Mouse (Mus musculus) induced T-regulatory cell, adult 2 months (primary cell): ENCODE data around the gene Clec1a.

Experiments
- DNase-seq: peaks from one replicate; pipeline ENCODE4 v3.0.0-alpha.2; 2012; ENCODE audit warnings: low read depth

Gene Clec1a

DNA sequence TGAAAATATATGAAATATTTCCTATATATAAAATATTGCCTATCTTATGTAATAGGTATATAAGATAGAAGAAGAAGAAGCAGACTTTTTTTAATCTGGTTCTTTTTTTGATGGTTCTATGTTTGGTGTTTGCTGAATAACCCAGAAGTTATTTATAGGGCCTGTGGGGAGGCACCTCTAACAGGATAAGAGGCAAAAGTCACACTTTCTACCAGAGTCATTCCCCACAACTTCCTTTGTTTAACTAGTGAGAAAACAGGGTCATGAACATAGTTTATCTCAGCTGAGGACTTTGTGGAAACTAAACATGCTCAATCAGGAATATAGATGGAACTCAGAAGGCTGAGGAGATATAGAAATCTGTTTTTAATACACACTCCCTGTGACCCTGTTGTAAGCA, 45.8 kb downstream of the Clec1a start:
- no peak for DNase-seq

DNA sequence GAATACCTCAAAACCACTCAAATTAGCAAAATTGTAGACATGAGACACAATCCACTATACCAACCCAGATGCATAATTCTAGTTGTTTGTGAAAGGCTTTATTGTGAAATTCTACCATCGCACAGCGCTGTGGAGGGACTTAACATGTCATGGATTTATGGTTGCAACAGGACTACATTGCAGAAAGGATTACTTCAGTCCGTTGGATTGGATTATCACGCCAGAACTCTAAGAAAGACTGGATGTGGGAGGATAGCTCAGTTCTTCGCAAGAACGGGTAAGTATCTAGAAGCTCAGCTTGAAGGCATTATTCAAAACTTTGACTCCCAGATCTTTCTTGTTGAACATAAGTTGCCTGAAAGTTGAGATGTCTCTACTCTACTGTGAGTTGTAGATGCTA, 48.4 kb downstream of the Clec1a start:
- no peak for DNase-seq

GRCm38 (mm10) chr6:129402404-129402803, 49.4 kb downstream of the Clec1a start:
- no peak for DNase-seq

DNA sequence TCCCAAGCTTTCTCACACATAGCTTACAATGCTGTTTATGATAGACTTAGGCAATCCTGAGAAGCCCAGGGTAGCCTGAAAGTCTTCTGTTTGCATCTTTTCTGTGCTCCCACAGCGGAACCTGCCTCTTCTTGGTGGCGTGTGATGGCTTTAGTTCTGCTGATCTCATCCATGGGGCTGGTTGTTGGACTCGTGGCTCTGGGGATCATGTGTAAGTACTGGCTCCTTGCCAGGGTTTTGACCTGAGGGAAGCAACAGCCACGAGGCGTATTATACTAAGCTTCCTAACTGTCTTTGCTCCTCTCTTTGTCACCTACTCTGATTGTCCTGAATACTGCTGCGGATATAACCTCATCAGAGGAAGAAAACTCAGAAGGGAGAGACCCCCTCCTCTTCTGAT, 51.9 kb downstream of the Clec1a start:
- DNase-seq: no peak

DNA sequence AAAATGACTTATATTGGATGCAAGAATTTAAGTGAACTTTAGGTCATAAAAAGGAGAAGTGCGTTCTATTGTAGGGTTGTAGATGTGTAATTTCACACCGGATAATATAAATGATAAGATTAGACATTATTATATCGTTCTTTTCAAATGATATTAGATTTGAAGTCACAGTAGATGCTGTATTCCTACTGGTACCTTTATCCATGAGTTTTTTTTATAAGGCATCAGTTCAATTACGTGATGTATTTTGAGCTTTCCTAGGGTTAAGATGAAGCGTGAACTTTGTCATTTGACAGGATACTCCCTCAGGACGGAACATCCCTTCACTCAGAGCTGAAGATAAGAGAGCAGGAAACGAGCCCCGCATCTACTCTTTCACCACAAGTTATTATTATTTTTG, 54.8 kb downstream of the Clec1a start, which contains the start of gene Clec1b:
Gene Clec1b, plus strand, starts transcription at position 301 of the 400 bp plus-strand sequence.
- DNase-seq: no peak

DNA sequence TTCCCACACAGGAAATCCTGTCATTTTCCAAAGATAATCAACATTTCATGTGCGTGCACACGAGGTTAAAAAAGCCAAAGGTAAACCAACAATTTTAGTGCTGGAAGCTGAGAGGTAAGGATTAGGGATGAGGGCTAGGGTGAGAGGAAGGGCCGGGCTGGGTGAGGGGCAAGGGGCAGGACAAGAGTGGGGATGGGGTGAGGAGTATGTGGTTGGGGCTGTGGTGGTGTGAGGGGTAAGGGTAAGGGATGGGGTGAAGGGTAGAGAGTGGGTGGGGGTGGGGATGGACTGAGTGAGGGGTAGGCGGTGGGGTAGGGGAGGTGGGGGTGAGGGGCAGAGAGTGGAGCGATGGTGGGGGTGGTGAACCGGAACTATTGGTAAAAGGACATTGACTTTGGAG, 58.1 kb downstream of the Clec1a start:
- no peak for DNase-seq

DNA sequence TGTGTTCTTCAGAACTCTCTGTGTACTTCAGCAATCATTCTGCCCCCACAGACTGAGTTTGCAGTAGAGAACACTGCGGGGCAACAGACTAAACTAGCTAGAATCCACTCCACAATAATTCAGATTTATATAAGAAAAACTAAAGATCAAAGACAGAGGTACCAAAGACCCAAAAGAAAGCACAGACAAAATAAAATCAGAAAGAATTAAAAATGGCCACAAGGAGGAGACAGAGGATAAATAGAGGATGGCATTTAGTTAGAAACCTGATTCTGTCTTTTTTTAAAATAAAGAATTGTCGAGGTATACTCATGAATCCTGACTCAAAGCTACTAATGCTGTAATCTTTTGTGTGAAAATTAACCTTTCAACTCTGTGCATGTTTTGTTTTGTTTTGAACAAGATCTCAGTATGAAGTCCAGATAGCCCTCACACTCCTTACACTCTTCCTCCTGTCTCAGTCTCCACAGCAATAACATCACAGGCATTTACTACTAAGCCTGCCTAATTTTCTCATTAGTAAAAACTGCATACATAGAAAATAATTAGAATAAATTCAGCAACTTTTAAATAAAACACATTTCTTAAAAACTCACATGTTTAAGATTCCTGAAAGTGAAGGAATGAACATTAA, 58.6 kb downstream of the Clec1a start:
- peak; percentile 54 for DNase-seq

- no peak for DNase-seq
Measured at GRCm38 (mm10) chr6:129385774-129386173, 66.0 kb downstream of the Clec1a start, which contains the start of gene Clec12b. TSS of gene Clec12b (minus strand) at chr6:129385874.

GRCm38 (mm10) chr6:129385000-129385399, 66.8 kb downstream of the Clec1a start:
- no peak for DNase-seq

GRCm38 (mm10) chr6:129383466-129383865, 68.3 kb downstream of the Clec1a start:
- no peak for DNase-seq

- DNase-seq: no peak
Measured at GRCm38 (mm10) chr6:129381736-129382135, 70.1 kb downstream of the Clec1a start.

DNA sequence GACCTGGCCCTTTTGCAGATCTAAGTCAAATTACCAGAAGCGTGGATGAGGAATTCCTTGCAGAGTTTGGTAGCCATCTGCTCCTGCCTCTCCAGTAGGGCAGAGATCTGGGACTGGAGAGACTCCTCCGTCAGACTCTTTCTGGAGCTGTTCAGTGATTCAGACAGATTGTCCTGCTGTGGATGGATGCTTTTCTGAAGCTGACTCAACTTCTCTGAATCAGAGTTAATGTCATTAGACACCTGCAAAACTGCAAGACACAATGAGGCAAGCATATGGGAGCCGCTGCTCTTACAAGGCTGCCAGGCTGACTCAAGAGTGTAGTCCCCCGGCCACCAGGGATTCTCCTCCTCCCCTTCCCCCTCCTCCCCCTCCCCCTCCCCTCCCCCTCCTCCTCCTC, 71.3 kb downstream of the Clec1a start:
- DNase-seq: no peak

- DNase-seq: no peak
Measured at GRCm38 (mm10) chr6:129374937-129375471, 76.8 kb downstream of the Clec1a start.
